Mouse (Mus musculus) colon, adult 2 months (tissue): ENCODE results near the gene Slc35c1. TPM values are rescaled to one million over a fixed set of nuclear protein-coding genes. Genes with fewer than 3 reads are reported as not detected.

Source experiments
- polyA plus RNA-seq: library from polyadenylated mRNA; depleted of rRNA; stranded (reverse); fragments of >200 nt; gene quantifications from 2 replicates; pipeline ENCODE4 v1.2.3, GENCODE M21; 2012; rRNA removed

Gene Slc35c1
- polyA plus RNA-seq = 326 and 466 TPM in 2 replicates

GRCm38 (mm10) chr2:92459921-92460707 lies at the start of gene Slc35c1:
TSS of gene Slc35c1 (minus strand) at chr2:92460538.

GRCm38 (mm10) chr2:92433578-92434374 lies 26.6 kb downstream of the Slc35c1 start, which contains the start of gene Cry2:
TSS of gene Cry2 (minus strand) at chr2:92434043.

Other genes with a start within 250 kb of the Slc35c1 start
- gene Pex16, start 85.9 kb downstream of the Slc35c1 start, polyA plus RNA-seq = 80.9 and 81.3 TPM in 2 replicates
- gene Large2, start 85.7 kb downstream of the Slc35c1 start, polyA plus RNA-seq = 28.8 and 35.9 TPM in 2 replicates
- gene 1700029I15Rik, start 78.0 kb downstream of the Slc35c1 start, polyA plus RNA-seq = 3.1 and 3.4 TPM in 2 replicates
- 17.8 and 18.8 TPM in 2 replicates for gene Mapk8ip1, start 59.3 kb downstream of the Slc35c1 start, polyA plus RNA-seq
- 18.4 and 23.3 TPM in 2 replicates for gene Cry2, start 26.5 kb downstream of the Slc35c1 start, polyA plus RNA-seq
- 13.0 and 15.3 TPM in 2 replicates for gene Chst1, start 139.2 kb upstream of the Slc35c1 start, polyA plus RNA-seq